Mouse (Mus musculus) thymus, postnatal 0 days (tissue): ENCODE measurements around the gene Il11ra2. TPM values are rescaled to one million over a fixed set of nuclear protein-coding genes. Genes with fewer than 3 reads are reported as not detected.
"Not testable (repeated sequence)": the region's sequence is repeated elsewhere in the genome, so short reads cannot be mapped to it uniquely, and the experiment has no call there.

ENCODE experiments used
- DNase-seq: peaks from one replicate; pipeline ENCODE4 v3.0.0-alpha.2; 2015; ENCODE audit warnings: low spot score
- polyA plus RNA-seq: library from polyadenylated mRNA; unstranded; fragments of >200 nt; fragmentation: Nextera tagmentation; extraction: Ambion mirVana; gene quantifications from 2 replicates; pipeline ENCODE4 v1.2.1, GENCODE M21; 2015

The Il11ra2 gene
- 0.23 and 0.30 TPM in 2 replicates for polyA plus RNA-seq

DNA sequence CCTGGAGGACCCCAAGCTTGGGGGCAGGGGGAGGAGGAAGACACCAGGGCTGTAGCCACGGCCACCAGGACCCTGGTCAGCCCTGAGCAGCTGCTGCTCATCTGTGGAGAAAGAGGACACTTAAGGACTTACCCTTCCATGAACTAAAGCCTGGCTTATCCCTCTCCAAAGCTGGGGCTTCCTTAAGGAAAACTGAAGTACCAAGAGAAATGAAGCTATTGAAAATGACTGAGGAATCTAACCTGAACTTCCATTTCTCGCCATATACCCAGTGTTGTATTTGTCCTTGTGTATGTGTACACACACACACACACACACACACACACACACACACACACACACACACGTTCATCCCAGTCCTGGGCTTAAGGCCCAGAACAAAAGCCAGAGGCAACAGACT is at the start of gene Il11ra2:
Il11ra2 (minus strand) TSS at position 101 of the 400 bp plus-strand sequence.
- DNase-seq: not testable (repeated sequence)

DNA sequence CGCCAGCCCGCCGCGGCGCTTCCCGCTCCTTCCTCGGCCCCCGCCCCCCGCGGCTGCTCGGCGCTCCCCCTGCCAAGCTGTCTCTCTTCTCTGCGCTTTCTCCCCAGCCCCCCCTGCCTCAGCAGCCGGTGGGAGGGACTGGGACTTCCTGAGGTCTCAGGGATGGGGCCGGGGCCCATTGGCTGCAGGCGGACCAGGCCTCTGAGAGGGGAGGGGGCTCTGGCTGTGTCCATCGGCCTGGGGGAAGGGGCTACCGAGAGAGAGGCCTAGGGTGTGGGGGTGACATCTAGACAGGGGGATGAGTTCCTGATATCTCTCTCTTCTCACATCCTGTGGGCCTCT is 20.5 kb upstream of the Il11ra2 start:
- DNase-seq: not testable (repeated sequence)

DNA sequence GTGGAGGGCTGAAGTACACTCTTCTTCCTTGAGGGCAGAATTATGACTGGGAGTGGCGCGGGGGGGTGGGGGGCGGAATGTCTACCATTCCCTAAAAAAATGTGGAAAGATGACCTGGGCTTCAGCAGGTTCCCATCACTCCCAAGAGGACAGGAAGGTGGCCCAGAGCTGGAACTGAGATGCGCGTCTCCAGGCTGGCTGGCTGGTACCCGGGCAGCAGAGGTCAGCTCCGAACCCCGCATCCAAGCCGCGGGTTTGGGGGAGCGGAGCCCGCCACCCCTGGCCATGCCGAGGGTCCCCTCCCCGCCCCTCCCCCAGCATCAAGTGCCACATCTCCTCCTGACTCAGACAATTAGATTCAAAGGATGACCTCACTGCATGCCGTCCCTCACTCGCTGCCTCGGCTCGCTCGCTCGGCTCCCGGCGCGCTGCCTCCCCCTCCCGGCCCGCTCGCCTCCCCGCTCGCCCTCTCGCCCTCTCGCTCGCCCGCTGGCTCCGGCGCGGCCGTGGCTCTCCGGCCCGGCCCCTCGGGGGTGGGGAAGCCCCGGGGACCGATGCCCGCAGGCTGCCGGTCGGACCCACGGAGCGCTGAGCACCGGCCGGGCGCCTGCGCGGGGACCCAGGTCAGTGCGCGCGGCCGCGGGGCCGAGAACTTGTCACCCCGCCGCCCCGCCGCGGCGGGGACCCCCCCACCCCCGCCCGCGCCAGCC is 19.9 kb upstream of the Il11ra2 start:
- not testable (repeated sequence) for DNase-seq

DNA sequence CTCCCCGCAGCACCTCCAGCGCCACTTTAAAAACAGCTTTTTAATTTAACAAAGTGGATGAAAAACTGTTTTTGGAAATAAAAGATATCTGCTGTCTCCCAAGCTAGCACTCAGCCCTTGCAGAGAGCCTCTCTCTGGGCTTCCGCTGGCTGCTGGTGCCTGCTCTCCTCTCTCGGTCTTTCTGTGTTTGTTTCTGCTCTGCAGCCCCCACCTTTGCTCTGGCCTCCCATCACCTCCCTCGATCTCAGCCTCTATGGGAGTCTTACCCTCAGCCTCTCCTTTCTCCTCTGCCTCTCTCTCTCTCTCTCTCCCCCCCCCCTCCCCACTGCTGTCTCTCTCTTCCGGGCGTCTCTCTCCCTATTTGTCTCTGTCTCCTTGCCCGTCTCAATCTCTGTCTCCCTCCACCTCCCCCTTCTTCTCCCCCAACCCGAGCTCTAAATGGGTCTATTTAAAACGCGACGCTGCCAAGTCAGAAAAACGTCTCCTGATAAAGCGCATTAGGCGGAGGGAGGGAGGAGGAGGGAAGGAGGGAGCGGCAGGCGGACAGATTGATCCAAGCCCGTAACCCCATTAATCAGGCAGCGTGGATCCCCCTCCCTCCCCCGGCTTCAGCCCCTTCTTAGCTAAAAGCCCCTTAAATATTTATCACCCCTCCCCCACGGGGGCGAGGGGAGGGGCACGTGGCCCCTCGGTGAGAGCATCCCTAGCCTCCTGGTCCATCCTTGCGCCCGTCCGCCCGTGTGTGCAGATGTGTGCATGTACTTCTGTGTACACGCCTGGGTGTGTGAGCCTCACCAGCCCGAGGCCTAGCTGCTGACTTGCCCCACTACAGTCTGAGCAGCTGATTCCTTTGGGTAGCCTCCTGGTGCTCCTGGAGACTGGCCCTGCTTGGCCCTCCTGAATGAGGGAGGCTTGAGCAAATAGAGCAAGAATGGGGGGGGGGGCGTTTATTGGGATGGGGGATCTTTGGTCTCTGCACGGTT is 19.0 kb upstream of the Il11ra2 start:
- not testable (repeated sequence) for DNase-seq

DNA sequence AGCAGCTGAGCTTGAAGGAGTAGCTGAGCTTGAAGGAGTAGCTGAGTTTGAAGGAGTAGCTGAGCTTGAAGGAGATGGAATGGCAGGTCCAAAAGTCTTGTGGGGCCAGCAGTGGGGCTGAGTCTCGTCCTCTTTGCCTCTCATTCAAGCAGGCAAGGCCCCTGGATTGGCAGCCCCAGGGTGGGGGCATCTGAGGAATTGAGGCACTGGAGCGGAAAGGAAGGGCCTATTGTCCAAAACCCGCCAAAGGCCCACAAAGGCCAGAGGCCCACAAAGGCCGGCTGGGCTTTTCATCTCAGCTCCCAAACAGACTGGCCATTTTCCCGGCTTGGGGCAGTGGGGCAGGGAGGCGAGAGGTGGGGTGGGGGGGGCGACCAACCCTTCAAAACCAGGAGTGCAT is 17.7 kb upstream of the Il11ra2 start:
- not testable (repeated sequence) for DNase-seq

DNA sequence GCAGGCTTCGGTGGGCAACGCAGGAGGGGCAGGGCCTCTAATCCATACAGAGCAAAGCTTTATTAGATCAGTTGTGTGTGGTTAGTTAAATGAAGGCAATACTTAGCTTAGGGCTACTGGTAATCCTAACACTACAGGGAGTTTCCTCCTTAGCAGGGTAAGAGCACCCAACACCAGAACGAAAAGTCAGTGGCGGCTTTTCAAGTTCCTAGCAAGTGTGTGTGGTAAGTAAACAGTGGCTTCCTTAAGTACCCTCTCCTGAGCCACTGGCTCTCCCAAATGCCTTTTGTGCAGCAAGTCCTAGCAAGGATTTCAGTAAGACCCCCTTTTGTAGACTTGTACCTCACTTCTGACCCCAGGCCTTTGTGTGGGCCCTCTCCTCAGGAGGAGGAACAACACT is 13.7 kb upstream of the Il11ra2 start:
- DNase-seq: not testable (repeated sequence)

DNA sequence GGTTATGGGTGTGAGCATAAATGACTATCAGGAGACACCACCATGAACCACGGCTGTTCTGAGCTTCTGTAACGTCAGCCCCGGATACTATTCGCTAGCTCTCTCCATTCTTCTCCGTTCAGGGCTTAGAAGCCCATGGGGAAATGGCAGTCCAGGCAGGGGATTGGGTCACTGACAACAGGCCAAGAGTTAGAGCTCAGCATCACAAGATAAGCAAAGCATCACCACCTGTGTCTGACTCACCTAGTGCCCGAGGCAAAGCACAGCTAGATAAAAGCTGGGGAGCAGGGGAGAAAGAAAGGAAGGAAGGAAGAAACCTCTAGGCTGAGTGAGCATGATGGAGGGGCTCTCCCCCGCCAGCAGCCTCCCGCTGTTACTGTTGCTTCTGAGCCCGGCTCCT is 6.7 kb downstream of the Il11ra2 start, which contains the start of gene Ccl27b:
Ccl27b (plus strand) TSS at position 301 of the 400 bp plus-strand sequence.
- not testable (repeated sequence) for DNase-seq

DNA sequence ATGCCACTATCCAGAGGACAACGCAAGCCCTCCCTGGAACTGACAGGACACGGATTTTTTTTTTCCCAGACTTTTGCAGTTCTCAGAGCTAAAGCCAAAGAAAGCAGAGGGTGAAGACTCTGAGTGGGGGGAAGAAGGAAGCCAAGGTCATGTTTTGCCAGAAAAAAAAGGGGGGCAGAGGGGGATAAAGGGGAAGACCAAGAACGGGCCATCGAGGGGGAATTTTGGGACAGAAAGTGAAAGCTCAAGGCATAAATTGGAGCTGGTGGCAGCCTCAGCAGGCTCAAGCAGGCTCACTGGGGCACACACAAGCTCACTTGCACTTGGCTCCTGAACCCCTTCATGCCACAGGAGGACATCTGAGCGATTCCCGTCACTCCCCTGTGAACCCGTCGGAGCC is 32.3 kb downstream of the Il11ra2 start, which contains the start of gene Gm2564:
Gm2564 (plus strand) TSS at position 301 of the 400 bp plus-strand sequence.
- not testable (repeated sequence) for DNase-seq

DNA sequence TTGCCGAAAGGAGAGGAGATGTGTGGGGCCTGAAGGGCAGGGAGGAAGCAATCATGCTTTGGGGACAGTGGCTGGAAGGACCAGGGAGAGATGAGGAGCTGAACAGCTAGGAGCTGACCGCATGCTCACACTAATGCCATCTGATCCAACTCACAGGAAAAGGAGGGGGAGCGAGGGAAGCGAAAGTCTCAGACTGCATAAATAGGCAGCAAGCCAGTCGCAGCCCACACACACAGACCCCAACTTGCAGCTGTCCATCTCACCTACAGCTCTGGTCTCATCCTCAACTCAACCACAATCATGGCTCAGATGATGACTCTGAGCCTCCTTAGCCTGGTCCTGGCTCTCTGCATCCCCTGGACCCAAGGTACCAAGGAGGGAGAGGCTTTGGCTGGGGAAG is 49.8 kb downstream of the Il11ra2 start, which contains the start of gene Gm10591:
Gm10591 (plus strand) TSS at position 301 of the 400 bp plus-strand sequence.
- not testable (repeated sequence) for DNase-seq

Other genes with a start within 250 kb of the Il11ra2 start
- gene Gm21586, start 222.5 kb downstream of the Il11ra2 start, polyA plus RNA-seq: not detected in 2 replicates
- not detected in 2 replicates for gene Gm2163, start 195.1 kb downstream of the Il11ra2 start, polyA plus RNA-seq
- 0.04 and 0.06 TPM in 2 replicates for gene Fam205a2, start 133.7 kb downstream of the Il11ra2 start, polyA plus RNA-seq
- not detected in 2 replicates for gene Gm10591, start 49.7 kb downstream of the Il11ra2 start, polyA plus RNA-seq
- gene Gm2564, start 32.2 kb downstream of the Il11ra2 start, polyA plus RNA-seq: 18.8 and 20.8 TPM in 2 replicates
- gene Ccl27b, start 6.6 kb downstream of the Il11ra2 start, polyA plus RNA-seq: 16.4 TPM in 1 of 2 replicates, not detected in the other
- gene 4930578G10Rik, start 73.7 kb upstream of the Il11ra2 start, polyA plus RNA-seq: not detected in 2 replicates
- gene Ccl19, start 94.7 kb upstream of the Il11ra2 start, polyA plus RNA-seq: 16.2 and 22.5 TPM in 2 replicates
- gene Ccl21a, start 112.1 kb upstream of the Il11ra2 start, polyA plus RNA-seq: 410 and 451 TPM in 2 replicates
- not detected in 2 replicates for gene Fam205a1, start 192.0 kb upstream of the Il11ra2 start, polyA plus RNA-seq
- gene Gm12394, start 194.9 kb upstream of the Il11ra2 start, polyA plus RNA-seq: 0.04 and 0.10 TPM in 2 replicates
- 0.14 TPM in 1 of 2 replicates, not detected in the other for gene Fam205c, start 212.3 kb upstream of the Il11ra2 start, polyA plus RNA-seq